Mouse (Mus musculus) ES-Bruce4 (cell line): ENCODE data around the gene Mettl16.

Source experiments
- CTCF ChIP-seq: IDR thresholded peaks from one replicate; pipeline ENCODE4 v1.8.1; 2011; ENCODE audit warnings: low read depth, low read length
- POLR2A ChIP-seq: IDR thresholded peaks from one replicate; pipeline ENCODE4 v1.8.1; 2011; ENCODE audit warnings: low read length; ENCODE audit not compliant: insufficient read depth

- TF ChIP-seq POLR2A: no peak
- TF ChIP-seq CTCF: peak; percentile 46
These were observed 75.2 kb downstream of the Mettl16 start for GRCm38 (mm10) chr11:74845784-74846183.
